Mouse (Mus musculus) kidney, adult 2 months (tissue): Measurements from ENCODE around the gene Grin3b.

ENCODE experiments used
- CTCF ChIP-seq: fragments of 200-500 bp; conservative IDR thresholded peaks from 2 replicates; pipeline ENCODE4 v1.5.1; 2011; ENCODE audit warnings: low read depth, mild to moderate bottlenecking, control low read depth, low read length, moderate library complexity, mixed read lengths; ENCODE audit not compliant: insufficient read depth, insufficient read length
- POLR2A ChIP-seq: fragments of 200-500 bp; IDR thresholded peaks from one replicate; pipeline ENCODE4 v1.6.1; 2011; ENCODE audit warnings: low read depth, low read length, control low read depth

DNA sequence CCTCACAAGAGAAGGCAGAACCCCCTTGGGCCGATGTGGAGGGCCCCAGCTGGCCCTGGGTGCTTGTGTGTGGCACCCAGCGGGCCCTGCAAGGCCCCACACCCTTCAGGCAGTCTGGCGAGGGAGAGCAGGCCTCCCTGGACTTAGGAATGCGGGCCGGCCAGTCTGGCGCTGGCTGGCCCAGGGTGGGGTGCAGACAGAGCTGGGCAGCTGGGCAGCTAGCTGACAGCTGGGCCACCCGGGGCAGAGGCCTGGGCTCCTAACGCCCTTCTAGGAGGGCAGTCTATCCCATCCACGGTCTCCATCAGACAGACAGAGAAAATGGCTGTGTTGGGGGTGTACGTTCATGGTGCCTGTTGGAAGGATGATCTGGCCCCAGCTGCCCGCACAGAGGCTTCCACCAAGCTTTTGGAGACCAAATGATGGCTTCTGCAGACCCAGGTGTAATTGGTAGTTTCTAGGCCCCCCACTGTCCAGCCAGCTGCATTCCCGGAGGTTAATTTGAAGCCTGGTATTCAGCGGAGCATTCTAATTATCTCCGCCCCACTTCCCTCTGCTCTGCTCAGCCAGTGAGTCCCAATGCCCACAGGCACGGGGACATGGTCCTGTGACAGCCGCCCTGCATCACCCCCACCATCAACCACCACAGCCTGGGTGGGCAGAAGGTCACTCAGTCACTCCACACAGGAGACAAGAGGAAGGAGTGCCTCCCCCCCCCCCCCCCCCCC lies 24.8 kb upstream of the Grin3b start:
- TF ChIP-seq POLR2A (no peak), CTCF (no peak)
